Mouse (Mus musculus) right cerebral cortex, postnatal 14 days (tissue): ENCODE measurements around the gene Lrba.

Experiments
- DNase-seq: peaks from one replicate; pipeline ENCODE4 v3.0.0; 2022

Lrba gene

DNA sequence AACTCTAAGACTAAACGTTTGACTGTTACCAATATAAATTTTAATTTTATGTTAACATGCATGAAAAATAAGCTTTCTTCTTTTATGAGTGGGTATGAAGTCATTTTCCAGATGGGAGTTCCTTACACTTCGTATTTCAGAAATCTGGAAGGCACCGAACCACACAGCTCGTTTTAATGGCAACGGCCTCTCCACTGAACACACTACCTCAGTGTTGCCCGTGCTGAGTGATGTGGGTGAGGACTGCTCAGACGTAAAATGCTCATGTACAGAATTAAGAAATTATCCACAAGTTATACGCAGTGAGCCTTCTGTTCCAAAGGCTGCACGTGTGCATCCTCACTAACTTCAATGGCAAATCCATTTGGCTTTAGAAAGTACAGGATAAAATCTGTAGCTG is 582.4 kb downstream of the Lrba start:
- DNase-seq = no peak

DNA sequence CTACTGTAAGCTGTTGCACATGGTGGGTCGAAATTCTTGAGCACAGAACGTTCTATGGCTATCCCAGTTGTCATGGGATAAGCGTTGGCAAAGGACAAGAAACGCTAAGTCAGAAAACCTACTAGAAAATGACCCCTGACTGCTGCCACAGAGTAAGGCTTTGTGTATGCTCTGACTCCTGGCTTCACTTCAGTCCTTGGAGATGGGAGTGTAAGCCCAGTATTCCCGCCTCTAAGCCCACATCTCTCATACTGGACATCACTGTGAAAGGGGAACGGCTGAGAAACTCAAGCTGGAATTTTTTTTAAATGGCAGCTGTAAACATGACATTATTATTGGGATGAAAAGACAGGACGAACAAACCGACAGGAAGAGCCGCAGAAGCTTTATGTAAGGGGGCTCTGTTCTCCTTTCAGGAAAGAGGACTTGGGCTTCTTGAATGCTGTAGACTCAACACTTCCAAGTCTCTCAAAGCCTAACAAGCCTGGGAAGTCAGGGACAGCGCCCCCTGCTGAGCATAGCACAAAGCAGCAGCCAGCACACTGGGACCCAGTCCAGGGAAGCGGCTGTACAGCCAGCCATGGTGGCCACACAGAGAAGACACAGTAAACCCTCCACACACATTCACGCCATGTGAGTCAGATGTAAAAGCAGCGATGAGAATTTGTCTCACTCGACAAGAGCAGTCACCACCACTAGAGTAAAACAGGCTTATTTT is 583.4 kb downstream of the Lrba start:
- DNase-seq = peak; percentile 71

DNA sequence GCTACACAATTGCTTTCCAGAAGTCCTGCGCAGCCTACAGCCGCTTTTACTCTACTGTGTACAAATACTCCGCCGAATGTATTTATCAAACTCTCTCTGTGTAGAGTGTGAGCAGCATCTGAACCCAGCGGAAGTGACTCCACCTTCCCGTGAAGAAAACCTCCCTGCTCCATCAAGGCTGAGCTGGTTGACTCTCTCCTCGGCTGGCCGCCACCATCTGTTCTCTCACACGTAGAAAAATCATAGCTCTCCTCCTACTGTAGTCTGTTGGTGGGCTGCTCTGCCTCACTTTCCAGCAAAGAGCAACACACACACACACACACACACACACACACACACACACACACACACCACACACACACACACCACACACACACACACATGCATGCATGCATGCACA is 584.7 kb downstream of the Lrba start:
- DNase-seq = no peak

DNA sequence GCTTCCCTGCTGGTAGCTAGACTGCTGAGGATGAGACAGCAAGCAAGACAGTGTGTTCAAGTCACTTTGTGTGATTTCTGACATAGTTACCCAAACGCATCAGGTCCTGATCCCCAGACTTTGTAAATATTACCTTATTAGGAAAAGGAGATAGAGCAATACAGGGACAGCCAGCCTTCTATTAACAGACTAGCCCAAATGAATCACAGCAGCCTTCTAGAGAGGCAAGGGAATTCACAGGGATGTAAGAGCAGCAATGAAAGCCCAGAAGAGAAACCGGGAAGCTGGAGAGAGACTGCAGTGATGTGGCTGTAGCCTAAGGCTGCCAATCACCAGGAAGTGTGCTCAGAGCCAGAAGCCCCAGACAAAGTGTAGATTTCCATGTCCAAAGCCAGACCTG is 585.2 kb downstream of the Lrba start:
- DNase-seq = no peak

DNA sequence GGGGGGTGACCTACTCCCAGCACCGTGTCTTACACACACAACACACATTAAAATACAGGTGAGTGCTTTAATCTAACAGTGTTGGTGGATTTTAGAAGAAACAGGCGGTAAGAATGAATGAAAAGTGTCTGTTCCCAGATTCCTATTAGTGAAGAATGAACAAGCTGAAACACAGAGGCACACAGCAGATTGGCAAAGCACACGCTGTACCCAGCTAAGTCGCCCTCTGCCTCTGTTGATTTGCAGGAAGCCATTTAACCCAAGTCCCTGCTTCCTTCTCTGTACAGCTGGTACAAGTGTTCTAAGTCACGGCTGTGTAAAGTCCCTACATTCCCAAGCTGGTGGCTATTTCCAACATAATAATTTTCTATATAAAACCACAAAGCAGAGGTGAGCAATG is 586.4 kb downstream of the Lrba start:
- no peak for DNase-seq

DNA sequence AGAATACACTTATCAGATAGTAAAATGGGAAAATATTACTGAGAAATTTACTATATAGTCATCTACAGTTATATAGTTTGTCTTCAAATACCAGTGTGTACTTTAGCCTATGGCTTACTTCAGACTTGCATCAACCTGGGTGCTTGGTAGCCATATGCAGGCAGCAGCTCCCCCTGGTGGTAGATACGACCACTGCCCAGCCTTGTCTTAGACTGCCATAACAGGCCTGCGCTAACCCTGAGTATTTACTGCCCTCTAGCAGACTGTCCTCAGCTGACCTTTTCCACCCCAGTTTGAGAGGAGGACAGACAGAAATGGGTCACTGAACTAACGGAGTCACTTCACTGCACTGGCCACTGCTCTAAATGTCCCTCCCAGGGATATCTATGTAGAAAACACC is 588.2 kb downstream of the Lrba start:
- peak; percentile 75 for DNase-seq

DNA sequence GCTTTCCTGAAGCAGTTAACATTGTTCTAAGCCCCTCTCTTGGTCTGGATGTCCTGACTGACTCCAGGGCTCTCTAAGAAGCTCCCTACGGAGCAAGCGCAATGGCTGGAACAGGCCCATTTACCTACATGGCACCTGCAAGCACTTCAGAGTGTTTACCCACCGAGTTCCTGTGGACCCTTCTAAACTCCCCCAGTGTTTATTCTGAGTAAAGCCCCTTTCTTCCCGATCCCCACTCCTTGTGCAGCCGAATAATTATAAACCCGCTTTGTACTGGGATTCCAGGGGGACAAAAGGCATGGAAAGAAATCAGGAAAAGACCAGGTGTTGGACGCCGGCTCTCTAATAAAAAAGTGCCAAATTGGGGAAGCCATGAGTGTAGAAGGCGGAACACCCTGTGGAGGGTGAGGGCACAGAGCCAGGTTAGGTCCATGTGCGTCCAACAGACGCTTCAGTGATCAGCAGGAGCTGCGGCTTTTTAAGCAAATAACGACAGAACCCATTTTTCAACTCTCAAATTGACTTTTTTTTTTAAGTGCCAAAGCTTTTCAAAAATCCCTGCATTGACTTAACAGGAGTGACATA is 593.6 kb downstream of the Lrba start:
- DNase-seq = no peak

DNA sequence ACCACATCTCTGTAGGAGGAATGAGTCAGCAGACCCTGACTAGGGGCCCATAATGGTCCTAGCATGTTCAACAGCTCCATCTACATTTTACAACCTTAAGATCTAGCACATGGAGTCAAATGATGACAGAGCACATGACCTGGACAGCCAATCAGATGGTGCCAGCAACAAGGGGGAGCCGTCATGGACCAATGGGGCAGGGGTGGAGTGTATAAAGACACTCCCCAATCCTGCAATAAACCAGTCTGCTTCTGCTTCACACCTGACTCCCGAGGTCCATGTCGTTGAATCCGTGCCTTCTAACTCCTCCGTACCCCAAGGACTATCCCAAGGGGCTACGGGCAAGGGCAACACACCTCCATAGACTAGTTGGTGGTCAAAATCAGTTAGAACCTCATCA is 594.9 kb downstream of the Lrba start:
- DNase-seq = no peak

DNA sequence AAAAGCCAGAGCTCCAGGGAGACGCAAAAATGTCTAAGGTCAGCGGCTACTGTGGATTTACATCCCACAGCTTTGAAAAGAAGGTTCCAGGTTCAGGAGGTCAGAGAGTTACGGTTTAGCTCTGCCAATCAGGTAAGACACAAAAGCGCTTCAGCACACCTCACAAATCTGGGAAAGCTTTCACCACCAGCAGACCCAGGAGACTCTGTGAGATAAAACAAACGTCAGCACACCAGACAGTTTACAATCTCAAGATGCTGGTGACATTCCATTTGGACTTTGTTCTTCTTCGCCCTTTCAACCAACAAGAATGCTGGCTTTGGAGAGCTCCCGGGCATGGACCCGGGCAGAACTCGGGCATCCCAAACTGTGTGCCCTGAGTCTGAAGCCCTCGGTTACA is 595.9 kb downstream of the Lrba start:
- DNase-seq = no peak

DNA sequence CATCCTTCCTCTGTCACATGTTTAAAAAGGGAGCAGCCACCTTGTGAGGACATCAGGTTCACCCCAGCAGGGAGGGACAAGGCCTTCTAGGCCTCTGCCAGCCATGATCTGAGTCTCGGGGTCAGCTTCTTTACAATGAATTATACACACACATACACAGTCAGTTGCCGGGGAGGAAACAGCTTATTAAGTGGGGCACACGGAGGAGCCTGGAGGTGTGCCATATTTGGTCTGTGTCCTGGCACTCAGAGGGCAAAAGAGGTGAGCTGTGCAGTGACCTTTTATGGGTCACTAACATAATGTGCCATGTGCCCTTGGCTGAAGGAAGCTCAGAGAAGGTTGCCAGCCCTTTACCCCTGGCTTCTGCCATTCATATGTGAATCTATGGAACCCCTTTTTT is 596.9 kb downstream of the Lrba start:
- DNase-seq = no peak

DNA sequence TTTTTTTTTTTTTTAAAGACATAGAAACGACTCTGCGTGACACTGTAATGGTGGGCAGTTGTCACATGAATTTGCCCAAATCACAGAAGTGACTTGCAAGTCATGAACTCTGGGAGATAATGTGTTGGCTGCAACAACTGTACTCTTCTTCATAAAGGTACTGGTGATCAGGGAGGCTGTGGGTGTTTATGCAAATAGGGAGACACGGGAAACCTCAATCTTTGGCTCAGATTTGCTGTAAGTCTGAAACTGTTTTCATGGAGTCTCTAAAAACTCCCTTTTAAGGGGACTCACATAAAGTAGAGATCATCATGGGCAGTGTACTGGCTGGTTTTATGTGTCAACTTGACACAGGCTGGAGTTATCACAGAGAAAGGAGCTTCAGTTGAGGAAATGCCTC is 603.0 kb downstream of the Lrba start:
- DNase-seq = no peak

DNA sequence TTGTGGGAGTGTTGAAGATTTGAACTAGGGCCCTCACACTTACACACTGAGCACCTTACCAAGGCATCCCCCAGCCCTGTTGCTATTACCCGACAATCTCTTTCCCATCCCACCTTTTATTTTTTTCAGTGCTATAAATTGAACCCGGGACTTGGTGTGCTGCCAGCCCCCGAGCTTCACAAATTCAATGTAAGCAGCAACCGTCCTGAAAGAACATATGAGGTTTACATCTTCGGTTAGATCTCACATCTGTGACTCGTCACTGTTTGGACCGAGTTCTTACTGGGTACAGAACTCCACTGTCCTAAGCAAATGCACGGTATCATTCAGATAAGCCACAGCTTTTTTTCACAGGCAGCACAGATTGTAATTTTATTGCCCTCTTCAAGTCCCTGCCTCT is 607.6 kb downstream of the Lrba start:
- peak; percentile 33 for DNase-seq
